Mouse (Mus musculus) brown adipose tissue, adult 24 weeks (tissue): ENCODE measurements around the gene Aoc1. TPM values are rescaled to one million over a fixed set of nuclear protein-coding genes. Genes with fewer than 3 reads are reported as not detected.
"Not testable (repeated sequence)": the region's sequence is repeated elsewhere in the genome, so short reads cannot be mapped to it uniquely, and the experiment has no call there.

Experiments
- H3K27ac ChIP-seq: fragments of 200-500 bp; replicated peaks from 2 replicates; pipeline ENCODE4 v1.5.1; 2012; ENCODE audit warnings: low read depth, mild to moderate bottlenecking, low read length
- H3K4me1 ChIP-seq: fragments of 200-500 bp; 2 replicates; pipeline ENCODE4 v1.6.1; 2012; ENCODE audit warnings: low read length, mixed read lengths; ENCODE audit not compliant: control insufficient read depth, insufficient read depth, insufficient read length
- H3K4me3 ChIP-seq: fragments of 200-500 bp; 2 replicates; pipeline ENCODE4 v1.5.1; 2012; ENCODE audit warnings: low read depth, mild to moderate bottlenecking, low read length, moderate library complexity; ENCODE audit not compliant: insufficient read depth
- polyA plus RNA-seq: library from polyadenylated mRNA; stranded (reverse); fragments of >200 nt; gene quantifications from 2 replicates; pipeline ENCODE4 v1.2.4, GENCODE M21; 2012; ENCODE audit not compliant: missing spikeins, insufficient read depth, insufficient read length

Aoc1 gene
- polyA plus RNA-seq, 1 experiment = not detected

DNA sequence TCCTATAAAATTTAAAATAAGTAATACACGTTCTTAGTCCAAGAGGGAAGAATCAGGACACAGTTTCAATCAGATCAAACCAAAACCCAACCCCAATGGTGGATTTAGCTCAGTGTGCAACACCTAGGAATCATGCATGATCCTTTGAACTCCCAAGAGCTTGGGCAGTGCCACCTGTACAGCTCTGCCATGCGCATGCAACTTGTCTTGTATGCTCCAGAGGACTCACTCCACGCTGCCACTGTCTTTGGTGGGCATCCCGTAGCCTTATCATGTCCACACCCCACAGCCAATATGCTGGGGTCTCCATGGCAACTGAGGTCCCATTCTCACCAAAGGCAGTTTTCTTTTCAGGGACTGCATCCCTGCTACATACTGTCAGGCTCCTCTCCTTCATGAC is 5.5 kb upstream of the Aoc1 start:
- H3K4me3 ChIP-seq = no peak overlapping the region
- H3K27ac ChIP-seq = no peak overlapping the region
- no peaks in the 10 kb centered on the region for H3K4me1 ChIP-seq

DNA sequence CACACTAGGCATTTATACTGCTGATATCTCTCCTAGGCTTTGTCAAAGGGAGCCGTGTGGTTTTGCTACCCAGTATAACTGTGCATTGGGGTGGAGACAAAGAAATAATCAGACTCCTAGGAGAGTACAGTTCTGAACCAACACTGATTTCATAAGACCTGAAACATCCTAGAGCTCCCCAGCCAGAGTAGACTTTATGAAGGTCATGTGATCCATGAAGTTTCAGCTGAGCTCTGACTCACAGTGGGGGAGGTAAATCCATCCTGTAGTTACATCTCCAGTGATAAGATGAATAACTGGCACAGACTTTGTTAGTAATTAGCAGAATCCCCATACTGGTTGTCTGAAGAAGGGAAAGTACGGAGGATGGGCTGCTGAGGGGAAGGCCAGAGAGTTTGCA is 2.9 kb upstream of the Aoc1 start:
- H3K4me3 ChIP-seq = no peak overlapping the region
- H3K4me1 ChIP-seq = no peaks in the 10 kb centered on the region
- H3K27ac ChIP-seq = no peak overlapping the region

DNA sequence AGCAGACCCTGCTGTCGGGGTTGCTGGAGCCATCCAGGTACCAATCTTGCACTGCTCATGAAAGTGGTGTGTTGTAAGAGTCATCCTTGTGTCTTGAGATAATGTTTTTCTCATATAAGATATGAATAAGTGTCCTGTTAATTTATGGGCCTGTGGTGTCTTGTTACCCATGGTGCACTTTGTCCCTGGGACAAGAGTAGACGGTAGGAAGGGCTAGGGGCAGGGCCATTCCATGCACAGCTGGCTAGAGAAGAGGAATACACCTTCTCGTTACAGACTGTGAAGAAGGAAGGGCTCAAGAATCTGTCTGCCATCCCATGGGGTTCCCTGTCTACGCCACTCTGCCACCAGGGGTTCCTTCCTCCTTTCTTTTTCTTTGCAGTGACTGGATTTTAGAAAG is 1.9 kb downstream of the Aoc1 start:
- Histone ChIP-seq H3K4me1 (no peaks in the 10 kb centered on the region), H3K4me3 (no peak overlapping the region), H3K27ac (no peak overlapping the region)

DNA sequence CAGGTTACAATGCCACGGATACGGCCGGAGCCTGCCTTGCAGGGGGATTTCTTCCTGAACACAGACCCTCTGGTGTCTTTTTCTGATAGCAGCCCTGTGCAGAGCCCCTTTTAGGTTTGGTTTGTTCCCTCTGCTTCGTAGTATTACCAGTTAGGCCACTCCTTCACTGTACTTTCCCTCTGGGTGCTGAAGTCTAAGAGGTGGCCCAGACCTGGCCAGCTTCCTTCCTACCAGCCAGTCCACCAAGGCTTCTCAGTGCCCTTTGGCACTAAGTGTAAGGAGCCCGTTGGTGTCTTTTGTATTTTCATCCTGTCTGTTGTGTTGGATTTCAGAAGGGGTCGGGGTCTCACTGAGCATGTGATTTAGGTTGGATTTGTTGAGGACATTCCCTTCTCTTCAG is 2.8 kb downstream of the Aoc1 start:
- Histone ChIP-seq H3K4me3 (no peak overlapping the region), H3K27ac (no peak overlapping the region), H3K4me1 (no peaks in the 10 kb centered on the region)

DNA sequence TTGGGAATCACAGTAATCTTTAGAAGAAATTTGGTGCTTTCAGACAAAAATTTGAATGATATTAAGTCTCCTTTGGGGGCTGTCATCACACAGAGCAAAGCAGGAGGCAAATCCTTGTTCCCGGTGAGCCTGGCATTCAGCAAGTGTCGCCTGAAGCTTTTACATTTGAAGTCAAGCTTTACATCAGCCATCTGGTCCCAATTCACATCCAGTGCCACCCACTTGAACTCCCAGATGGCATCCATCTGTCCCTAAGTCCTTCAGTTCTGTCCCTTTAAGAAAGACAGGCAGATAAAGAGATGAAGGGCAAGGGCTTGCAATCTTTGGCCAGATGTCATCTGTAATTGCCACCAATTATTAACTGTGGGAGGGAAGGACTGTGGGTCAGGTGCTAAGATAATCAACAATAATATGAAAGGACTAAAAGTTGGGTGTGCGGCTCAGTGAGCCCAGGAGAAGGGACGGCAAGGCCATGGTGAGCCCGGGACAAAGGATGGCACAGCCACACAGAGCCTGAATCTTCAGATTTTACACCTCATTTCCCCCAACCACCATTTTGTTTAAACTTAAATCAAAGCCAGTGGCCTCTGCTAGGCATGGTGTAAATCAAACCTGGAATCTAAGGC is 3.9 kb downstream of the Aoc1 start:
- Histone ChIP-seq H3K27ac (no peak overlapping the region), H3K4me3 (no peak overlapping the region), H3K4me1 (no peaks in the 10 kb centered on the region)

DNA sequence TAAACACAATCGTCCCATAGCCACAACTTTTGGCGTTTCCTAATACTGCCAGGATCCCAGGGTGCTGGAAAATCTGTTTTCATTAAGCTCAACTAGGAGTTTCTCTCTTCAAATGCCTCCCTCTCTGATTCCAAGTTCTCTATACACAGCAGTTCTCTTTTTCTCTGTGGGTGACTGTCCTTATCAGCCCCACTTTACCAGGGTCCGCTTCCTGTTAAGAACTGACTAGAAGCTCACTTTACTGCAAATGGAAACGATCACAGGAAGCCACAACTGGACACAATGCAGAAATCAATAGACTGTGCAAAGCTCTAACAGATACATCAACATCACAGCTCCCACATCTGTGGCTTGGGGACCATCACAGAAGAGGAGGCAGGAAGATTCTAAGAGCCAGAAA is 21.5 kb downstream of the Aoc1 start:
- H3K4me1 ChIP-seq = no peaks in the 10 kb centered on the region
- H3K4me3 ChIP-seq = no peak overlapping the region
- no peak overlapping the region for H3K27ac ChIP-seq

DNA sequence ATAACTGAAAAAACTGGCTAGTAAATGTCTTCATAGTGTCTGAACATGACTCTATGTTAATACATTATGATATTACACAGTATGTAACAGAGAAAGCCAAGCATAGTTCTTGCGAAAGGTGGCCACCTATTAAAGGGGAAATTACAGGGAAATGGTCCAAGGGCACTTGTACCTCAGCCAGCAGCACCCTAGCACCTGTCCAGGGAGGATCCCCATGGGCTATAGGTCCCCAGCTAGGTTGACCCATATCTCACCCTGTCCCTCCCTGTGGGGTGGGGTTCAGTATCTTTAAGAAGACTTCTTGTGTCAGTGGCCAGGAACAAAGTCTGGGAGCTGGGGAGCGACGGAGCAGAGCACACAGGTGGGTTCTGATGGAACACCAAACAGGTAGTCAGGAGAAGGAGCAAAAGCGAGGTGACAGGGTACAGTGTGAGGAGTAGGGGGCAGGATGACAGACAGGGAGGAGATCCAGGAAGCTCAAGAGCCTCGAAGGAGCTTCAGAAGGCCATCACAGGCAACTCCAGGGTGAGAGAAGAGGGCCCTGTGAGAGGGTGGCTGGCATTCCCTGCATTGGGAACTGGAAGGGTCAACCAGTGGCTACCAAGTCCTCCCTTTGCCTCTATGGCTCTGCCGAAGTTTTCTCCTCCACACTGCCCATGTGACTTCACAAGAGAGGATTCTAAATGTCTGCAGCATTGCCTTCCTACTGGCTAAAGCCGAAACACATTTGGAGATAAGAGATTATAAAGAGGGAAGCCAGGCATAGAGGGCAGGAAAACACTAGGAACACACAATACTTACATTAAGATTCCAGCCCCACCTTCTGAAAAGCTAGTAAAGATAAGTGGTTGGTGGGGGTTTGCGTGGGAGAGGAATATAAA is 22.5 kb downstream of the Aoc1 start:
- Histone ChIP-seq H3K4me1 (no peaks in the 10 kb centered on the region), H3K4me3 (no peak overlapping the region), H3K27ac (no peak overlapping the region)

DNA sequence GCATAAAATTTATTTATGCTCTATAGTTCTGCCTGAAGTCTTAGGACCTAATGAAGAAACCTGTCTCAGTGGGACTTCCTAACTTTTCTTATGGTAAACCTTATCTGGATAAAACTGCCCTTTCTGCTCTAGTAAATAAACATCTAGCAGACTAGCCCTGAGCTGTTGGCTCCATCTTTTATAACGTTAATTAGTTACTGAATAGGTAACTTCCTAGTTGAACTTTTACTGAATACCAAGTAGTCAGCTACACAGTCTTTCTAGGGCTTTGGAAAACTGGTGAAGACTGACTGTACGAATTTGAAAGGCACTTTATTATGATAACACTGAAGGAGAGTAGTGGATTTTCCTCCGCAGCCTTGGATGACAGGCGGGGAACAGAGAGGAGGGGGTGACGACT is 23.2 kb downstream of the Aoc1 start:
- no peak overlapping the region for H3K27ac ChIP-seq
- H3K4me3 ChIP-seq = no peak overlapping the region
- H3K4me1 ChIP-seq = no peaks in the 10 kb centered on the region

DNA sequence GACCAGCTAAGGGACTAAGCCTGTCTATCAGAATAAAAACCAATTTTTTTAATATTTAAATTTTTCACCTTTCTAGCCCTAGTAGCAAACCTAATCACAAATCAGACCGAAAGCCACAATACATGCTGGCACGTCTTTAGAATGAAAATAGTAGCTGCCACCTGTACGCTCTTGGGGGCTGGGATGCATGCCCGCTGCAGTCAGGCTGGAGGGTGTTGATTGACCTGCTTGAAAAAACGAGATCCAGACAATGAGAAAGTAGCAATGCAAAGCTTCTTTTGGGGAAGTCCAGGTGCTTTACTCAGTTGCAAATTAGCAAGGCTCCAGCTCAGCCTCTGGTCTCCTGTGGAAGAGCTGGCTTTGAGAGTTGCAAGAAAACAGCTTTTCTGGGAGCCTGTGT is 24.3 kb downstream of the Aoc1 start:
- H3K4me3 ChIP-seq = no peak overlapping the region
- no peaks in the 10 kb centered on the region for H3K4me1 ChIP-seq
- no peak overlapping the region for H3K27ac ChIP-seq

DNA sequence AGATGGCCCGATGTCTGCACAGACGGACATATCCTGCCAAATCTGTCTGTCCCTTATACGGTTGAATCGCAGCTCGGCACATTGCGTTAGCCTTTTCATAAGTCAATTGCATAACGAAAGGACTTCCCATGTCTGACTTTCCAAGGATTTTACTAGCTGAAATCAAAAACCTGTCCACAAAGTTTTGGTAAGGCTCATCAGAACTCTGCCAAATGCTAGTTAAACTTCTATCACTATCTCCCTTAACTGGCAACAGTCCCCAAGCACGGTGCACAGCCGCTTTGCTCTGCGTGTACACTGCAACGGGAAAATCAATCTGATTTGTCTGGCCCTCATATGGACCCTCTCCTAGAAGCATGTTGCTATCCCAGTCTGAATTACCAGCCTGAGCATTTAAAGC is 28.6 kb downstream of the Aoc1 start:
- H3K4me1 ChIP-seq, H3K4me3 ChIP-seq, H3K27ac ChIP-seq: not testable (repeated sequence)

DNA sequence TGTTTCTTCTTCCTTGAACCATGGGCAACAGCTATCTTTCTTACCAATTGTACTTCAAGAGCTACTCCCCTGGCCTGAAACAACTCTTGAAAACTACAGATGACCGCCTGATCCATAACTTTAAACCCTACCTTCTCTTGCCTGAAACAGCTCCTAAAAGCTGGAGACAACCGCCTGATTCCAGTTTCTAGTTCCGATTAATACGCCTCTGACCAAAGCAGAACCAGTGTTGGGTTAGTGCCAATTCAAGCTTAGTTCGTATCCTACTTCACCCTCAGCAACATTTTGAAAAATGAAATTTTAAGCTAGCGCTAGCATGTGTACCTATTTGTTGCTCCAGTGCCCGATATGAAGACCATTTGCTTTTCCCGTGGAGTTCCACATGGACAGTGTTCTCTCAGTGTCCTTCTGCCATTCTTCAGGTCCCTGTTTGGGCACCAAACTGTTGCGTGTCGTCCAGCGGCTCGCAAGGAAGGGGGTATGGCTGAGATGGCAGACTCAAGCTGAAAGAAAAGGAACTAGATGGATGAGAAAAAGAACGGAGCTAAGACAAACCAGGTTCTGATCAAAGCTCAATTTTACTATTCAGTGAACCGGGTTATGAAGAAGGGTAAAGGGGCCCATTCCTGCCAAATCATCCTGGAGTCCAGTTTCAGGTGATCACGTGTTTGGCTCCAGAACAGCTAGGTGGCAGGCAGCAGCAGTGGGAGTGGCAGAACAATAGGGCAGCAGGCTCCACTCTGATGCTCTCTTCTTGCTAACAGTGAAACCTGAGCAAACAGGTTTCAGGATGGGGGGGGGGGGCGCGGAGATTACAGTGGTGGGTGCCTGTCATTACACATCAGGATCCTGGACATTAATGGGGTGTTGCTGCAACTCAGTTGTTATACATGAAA is 30.1 kb downstream of the Aoc1 start:
- Histone ChIP-seq H3K4me1 (no peaks in the 10 kb centered on the region), H3K4me3 (no peak overlapping the region), H3K27ac (no peak overlapping the region)

DNA sequence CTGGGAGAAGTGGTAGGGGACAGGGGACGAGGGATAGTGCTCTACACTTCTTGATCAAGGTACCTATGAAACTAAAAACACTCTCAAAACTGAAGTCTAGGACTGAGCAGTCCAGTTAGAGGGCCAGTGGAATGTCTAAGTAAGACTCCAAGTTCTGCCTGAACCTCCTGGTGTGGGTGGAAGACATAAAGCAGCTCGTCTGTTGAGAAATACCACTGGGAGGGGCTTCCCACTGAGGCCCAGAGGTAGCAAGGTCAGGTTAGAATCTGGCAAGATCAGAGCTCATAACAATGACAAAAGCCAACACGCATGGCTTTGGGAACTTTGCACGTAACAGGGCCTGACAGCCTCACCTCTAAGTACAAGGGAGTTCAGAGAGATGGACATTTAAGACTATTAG is 30.7 kb downstream of the Aoc1 start:
- Histone ChIP-seq H3K27ac (no peak overlapping the region), H3K4me3 (no peak overlapping the region), H3K4me1 (no peaks in the 10 kb centered on the region)

DNA sequence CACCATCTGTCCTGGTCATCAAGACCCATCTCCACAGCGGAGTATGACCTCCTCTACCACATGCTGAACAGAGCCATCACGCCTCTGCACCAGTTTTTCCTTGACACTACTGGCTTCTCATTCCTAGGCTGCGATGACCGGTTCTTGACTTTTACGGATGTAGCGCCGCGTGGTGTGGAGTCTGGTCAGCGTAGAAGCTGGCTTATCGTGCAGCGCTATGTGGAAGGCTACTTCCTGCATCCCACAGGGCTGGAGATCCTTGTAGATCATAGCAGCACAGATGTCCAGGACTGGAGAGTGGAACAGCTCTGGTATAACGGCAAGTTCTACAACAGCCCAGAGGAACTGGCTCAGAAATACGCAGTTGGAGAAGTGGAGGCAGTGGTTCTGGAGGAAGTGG is 32.9 kb downstream of the Aoc1 start:
- Histone ChIP-seq H3K27ac (no peak overlapping the region), H3K4me1 (no peaks in the 10 kb centered on the region), H3K4me3 (no peak overlapping the region)

DNA sequence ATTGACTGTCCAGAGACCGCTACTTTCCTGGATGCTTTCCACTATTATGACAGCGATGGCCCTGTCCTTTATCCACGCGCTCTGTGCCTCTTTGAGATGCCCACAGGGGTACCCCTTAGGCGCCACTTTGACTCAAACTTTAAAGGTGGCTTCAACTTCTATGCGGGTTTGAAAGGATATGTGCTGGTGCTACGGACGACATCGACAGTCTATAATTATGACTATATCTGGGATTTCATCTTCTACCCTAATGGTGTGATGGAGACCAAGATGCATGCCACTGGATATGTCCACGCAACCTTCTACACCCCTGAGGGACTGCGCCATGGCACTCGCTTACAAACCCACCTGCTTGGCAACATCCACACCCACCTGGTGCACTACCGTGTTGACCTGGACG is 33.7 kb downstream of the Aoc1 start:
- Histone ChIP-seq H3K4me1 (no peaks in the 10 kb centered on the region), H3K27ac (no peak overlapping the region), H3K4me3 (no peak overlapping the region)

DNA sequence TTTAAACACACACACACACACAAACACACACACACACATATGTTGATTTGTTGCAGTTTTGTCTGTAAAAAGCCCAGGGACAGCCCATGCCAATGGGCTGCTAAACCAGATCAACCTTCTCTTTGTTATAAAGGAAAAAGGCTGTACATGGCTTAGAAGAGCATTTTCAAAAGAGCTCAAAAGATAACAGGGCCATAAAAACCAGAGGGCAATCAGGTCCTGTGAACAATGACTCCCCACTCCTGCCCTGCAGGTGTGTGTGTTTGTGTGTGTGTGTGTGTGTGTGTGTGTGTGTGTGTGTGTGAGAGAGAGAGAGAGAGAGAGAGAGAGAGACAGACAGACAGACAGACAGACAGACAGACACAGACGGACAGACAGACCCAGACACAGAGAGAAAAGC is 36.5 kb downstream of the Aoc1 start:
- Histone ChIP-seq H3K27ac (no peak overlapping the region), H3K4me1 (no peaks in the 10 kb centered on the region), H3K4me3 (no peak overlapping the region)
